Mouse (Mus musculus) myocyte (in vitro differentiated cells): Measurements from ENCODE around the gene Ccn1.
A peak's percentile ranks its signal among the peaks of the same experiment; 100 is the strongest.

ENCODE experiments used
- CEBPB ChIP-seq: IDR thresholded peaks from 2 replicates; pipeline ENCODE4 v1.6.1; 2011; ENCODE audit warnings: mild to moderate bottlenecking, moderate library complexity; ENCODE audit not compliant: poor library complexity, insufficient read depth, severe bottlenecking
- E2F4 ChIP-seq: IDR thresholded peaks from one replicate; pipeline ENCODE4 v1.6.1; 2011; ENCODE audit warnings: mild to moderate bottlenecking, control low read depth, moderate library complexity; ENCODE audit not compliant: insufficient read depth
- MAX ChIP-seq: IDR thresholded peaks from one replicate; pipeline ENCODE4 v1.6.1; 2011; ENCODE audit warnings: low read depth, mild to moderate bottlenecking, control low read depth
- MYOG ChIP-seq, 3 experiments: IDR thresholded peaks; one replicate each; pipeline ENCODE4 v1.6.1; 2011; ENCODE audit warnings: control low read depth in 2 of 3, low read depth in 2 of 3, mild to moderate bottlenecking in 2 of 3; ENCODE audit not compliant: insufficient read length in 2 of 3, control insufficient read depth in 1 of 3, insufficient read depth in 1 of 3
- POLR2A ChIP-seq: IDR thresholded peaks from one replicate; pipeline ENCODE4 v1.6.1; 2011; ENCODE audit warnings: low read depth, mild to moderate bottlenecking, control low read depth, moderate library complexity; ENCODE audit not compliant: insufficient read length
- POLR2AphosphoS2 ChIP-seq: IDR thresholded peaks from one replicate; pipeline ENCODE4 v1.6.1; 2011; ENCODE audit warnings: low read depth, control low read depth; ENCODE audit not compliant: insufficient read length
- REST ChIP-seq: IDR thresholded peaks from one replicate; pipeline ENCODE4 v1.6.1; 2011; ENCODE audit warnings: mild to moderate bottlenecking, control low read depth, moderate library complexity; ENCODE audit not compliant: insufficient read depth, insufficient read length
- SRF ChIP-seq: IDR thresholded peaks from one replicate; pipeline ENCODE4 v1.6.1; 2011; ENCODE audit warnings: low read depth; ENCODE audit not compliant: control insufficient read depth, insufficient read length
- TCF12 ChIP-seq: IDR thresholded peaks from one replicate; pipeline ENCODE4 v1.6.1; 2011; ENCODE audit warnings: mild to moderate bottlenecking, control low read depth; ENCODE audit not compliant: poor library complexity, insufficient read depth, severe bottlenecking
- USF1 ChIP-seq: IDR thresholded peaks from one replicate; pipeline ENCODE4 v1.6.1; 2011; ENCODE audit warnings: low read depth, mild to moderate bottlenecking, control low read depth, moderate library complexity

GRCm38 (mm10) chr3:145648991-145649851 is 560 bp downstream of the Ccn1 start:
- TF ChIP-seq SRF, result no peak
- TF ChIP-seq POLR2AphosphoS2, result peak; percentile 13
- peak; percentile 16 for TF ChIP-seq POLR2A
- TF ChIP-seq MYOG (IDR thresholded peaks at IDR 0.05; ENCODE audit: control insufficient read depth in 1 of 3, insufficient read depth in 1 of 3, insufficient read length in 2 of 3, low read depth in 2 of 3), result peak in 2 of 3 experiments; percentile 48 to 72
- no peak for TF ChIP-seq MAX
- TF ChIP-seq E2F4, result no peak
- no peak for TF ChIP-seq USF1
- TF ChIP-seq TCF12, result no peak
- TF ChIP-seq REST, result no peak
- TF ChIP-seq CEBPB, result no peak
